Comparison of ENCODE assay signal across 31 mouse cellular contexts in genomic region chr1:35774566-35774965, GRCm38 (mm10).
"Had no signal": no experiment of that assay in that cellular context is flagged by ENCODE, and none has a peak within 500 bp of the region (broad histone marks: within the 10 kb centered on the region; RNA-seq: fewer than 3 reads in every experiment).

No protein-coding gene starts in this region.

- H3K4me1 ChIP-seq: limb, embryonic 10.5 days; limb, embryonic 12.5 days; limb, embryonic 15.5 days; liver, embryonic 12.5 days; liver, embryonic 13.5 days; liver, embryonic 15.5 days; lung, embryonic 15.5 days; megakaryocyte, embryonic 14.5 days; midbrain, embryonic 10.5 days; midbrain, embryonic 12.5 days; midbrain, embryonic 13.5 days; midbrain, embryonic 15.5 days; neural tube, embryonic 12.5 days had no signal

- H3K27me3 ChIP-seq: limb, embryonic 12.5 days; limb, embryonic 13.5 days; limb, embryonic 15.5 days; liver, embryonic 12.5 days; liver, embryonic 13.5 days; liver, embryonic 15.5 days; lung, embryonic 15.5 days; midbrain, embryonic 12.5 days; midbrain, embryonic 13.5 days; midbrain, embryonic 15.5 days; neural tube, embryonic 12.5 days had no signal

- ATAC-seq: liver, embryonic 12.5 days; liver, postnatal 0 days; lung, postnatal 0 days; midbrain, embryonic 13.5 days; midbrain, embryonic 15.5 days; midbrain, embryonic 16.5 days had no signal

- H3K4me2 ChIP-seq: limb, embryonic 12.5 days; limb, embryonic 13.5 days; limb, embryonic 15.5 days; liver, embryonic 11.5 days; liver, embryonic 12.5 days; liver, embryonic 13.5 days; liver, embryonic 15.5 days; lung, embryonic 14.5 days; lung, embryonic 15.5 days; midbrain, embryonic 12.5 days; midbrain, embryonic 13.5 days; midbrain, embryonic 15.5 days; neural tube, embryonic 12.5 days had no signal

- H3K27ac ChIP-seq: left cerebral cortex, adult 2 months; limb, embryonic 10.5 days; limb, embryonic 12.5 days; limb, embryonic 13.5 days; limb, embryonic 15.5 days; liver, embryonic 12.5 days; liver, embryonic 13.5 days; liver, embryonic 14.5 days; liver, embryonic 15.5 days; lung, embryonic 15.5 days; macrophage; midbrain, embryonic 10.5 days; midbrain, embryonic 12.5 days; midbrain, embryonic 13.5 days; midbrain, embryonic 15.5 days; neural tube, embryonic 12.5 days had no signal

- DNase-seq: left cerebral cortex, postnatal 4 days; liver; liver, embryonic 13.5 days; liver, postnatal 0 days; lung, adult 18-20 months; lung, adult 2 months; lung, embryonic 14.5 days; lung, postnatal 10 days; lung, postnatal 14 days; lung, postnatal 36 days; lung, postnatal 4 days had no signal

- H3K9ac ChIP-seq: limb, embryonic 12.5 days; limb, embryonic 13.5 days; limb, embryonic 15.5 days; liver, embryonic 12.5 days; liver, embryonic 13.5 days; liver, embryonic 14.5 days; liver, embryonic 15.5 days; liver, postnatal 0 days; lung, embryonic 14.5 days; lung, embryonic 15.5 days; midbrain, embryonic 12.5 days; midbrain, embryonic 13.5 days; midbrain, embryonic 15.5 days; neural tube, embryonic 12.5 days had no signal

- H3K4me3 ChIP-seq: left cerebral cortex, adult 2 months; limb, embryonic 10.5 days; limb, embryonic 12.5 days; limb, embryonic 13.5 days; limb, embryonic 15.5 days; liver, embryonic 12.5 days; liver, embryonic 13.5 days; liver, embryonic 15.5 days; lung, embryonic 15.5 days; megakaryocyte, embryonic 14.5 days; midbrain, embryonic 10.5 days; midbrain, embryonic 12.5 days; midbrain, embryonic 13.5 days; midbrain, embryonic 15.5 days; myocyte; neural tube, embryonic 12.5 days had no signal

- H3K9me3 ChIP-seq: limb, embryonic 10.5 days; limb, embryonic 12.5 days; limb, embryonic 13.5 days; limb, embryonic 15.5 days; liver, embryonic 12.5 days; liver, embryonic 13.5 days; liver, embryonic 15.5 days; lung, embryonic 15.5 days; megakaryocyte, embryonic 14.5 days; midbrain, embryonic 10.5 days; midbrain, embryonic 12.5 days; midbrain, embryonic 13.5 days; midbrain, embryonic 15.5 days; neural tube, embryonic 12.5 days had no signal

- H3K36me3 ChIP-seq: limb, embryonic 10.5 days; limb, embryonic 12.5 days; limb, embryonic 13.5 days; limb, embryonic 15.5 days; liver, embryonic 12.5 days; liver, embryonic 13.5 days; liver, embryonic 15.5 days; lung, embryonic 15.5 days; midbrain, embryonic 10.5 days; midbrain, embryonic 12.5 days; midbrain, embryonic 13.5 days; midbrain, embryonic 15.5 days; neural tube, embryonic 12.5 days had no signal
